Mouse (Mus musculus) heart, postnatal 0 days (tissue): ENCODE measurements at regions not wholly inside any gene's neighbourhood (a gene's known extent, or its start where the extent isn't known, plus 50 kb on each side); places are given as distances from the start of the nearest gene placed in this dataset.
A peak's percentile ranks its signal among the peaks of the same experiment; 100 is the strongest.

ENCODE experiments used
- ATAC-seq: fragments of 200-750 bp; cut with Nextera tagmentation; 2 replicates; pipeline ENCODE4 v1.8.0; 2017; ENCODE audit warnings: low read depth, moderate number of reproducible peaks, moderate library complexity; ENCODE audit not compliant: insufficient read depth
- DNase-seq: peaks from one replicate; pipeline ENCODE4 v3.0.0-alpha.2; 2016; ENCODE audit warnings: low spot score
- H3K27ac ChIP-seq: fragments of 300-500 bp; sonication (generic); 2 replicates; pipeline ENCODE4 v1.5.1; 2014; ENCODE audit warnings: low read depth, mild to moderate bottlenecking
- H3K27me3 ChIP-seq: fragments of 300-500 bp; sonication (generic); 2 replicates; pipeline ENCODE4 v1.6.1; 2014; ENCODE audit warnings: low read length, mixed read lengths; ENCODE audit not compliant: control insufficient read depth, insufficient read depth
- H3K36me3 ChIP-seq: fragments of 300-500 bp; sonication (generic); replicated peaks from 2 replicates; pipeline ENCODE4 v1.6.1; 2014; ENCODE audit warnings: low read length, mixed read lengths; ENCODE audit not compliant: control insufficient read depth, insufficient read depth
- H3K4me1 ChIP-seq: fragments of 300-500 bp; sonication (generic); 2 replicates; pipeline ENCODE4 v1.6.1; 2014; ENCODE audit warnings: antibody characterized with exemption; ENCODE audit not compliant: control insufficient read depth, insufficient read depth
- H3K4me2 ChIP-seq: fragments of 300-500 bp; sonication (generic); 2 replicates; pipeline ENCODE4 v1.6.1; 2014; ENCODE audit warnings: low read depth, mild to moderate bottlenecking, low read length, moderate library complexity
- H3K4me3 ChIP-seq: fragments of 300-500 bp; sonication (generic); 2 replicates; pipeline ENCODE4 v1.5.1; 2014; ENCODE audit warnings: low read depth, low read length
- H3K9ac ChIP-seq: fragments of 300-500 bp; sonication (generic); replicated peaks from 2 replicates; pipeline ENCODE4 v1.6.1; 2014; ENCODE audit warnings: low read depth, low read length, mixed read lengths
- H3K9me3 ChIP-seq: fragments of 300-500 bp; sonication (generic); replicated peaks from 2 replicates; pipeline ENCODE4 v1.6.1; 2016; ENCODE audit warnings: low read length; ENCODE audit not compliant: control insufficient read depth
- CTCF ChIP-seq: IDR thresholded peaks from 2 replicates; pipeline ENCODE4 v1.5.1; 2016; ENCODE audit warnings: antibody characterized with exemption, control low read depth, low read depth
- EP300 ChIP-seq: IDR thresholded peaks from 2 replicates; pipeline ENCODE4 v1.6.1; 2016; ENCODE audit warnings: antibody characterized with exemption, low read depth
- WGBS: fragments of 180-500 bp; shearing (Covaris S2); extraction: QIAGEN DNeasy Blood & Tissue Kit; methylation state at CpG from one replicate; pipeline ENCODE4 v1.1.7; 2014; 5-methylcytosine and 5-hydroxymethylcytosine counted together

DNA sequence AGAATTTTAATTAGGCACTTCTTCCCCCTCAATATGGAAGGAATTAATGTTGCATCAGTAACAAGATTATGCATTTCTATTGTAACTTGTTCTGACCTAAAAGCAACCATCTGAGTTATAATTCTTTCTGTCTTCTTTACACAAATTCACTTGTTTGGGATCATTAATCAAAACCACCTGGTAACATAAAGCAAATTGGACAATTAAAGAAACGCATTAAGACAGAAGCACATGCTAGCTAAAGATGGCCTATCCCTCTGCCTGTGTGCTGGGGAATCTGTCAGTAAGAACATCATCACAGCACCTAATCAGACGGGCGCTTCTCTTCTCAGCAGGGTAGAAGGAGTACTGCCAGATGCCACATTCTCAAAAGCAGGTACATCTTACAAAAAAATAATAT lies 553.7 kb upstream of the Map3k7 start:
- Histone ChIP-seq H3K4me1 (peaks cover 5% of the 10 kb centered on the region), H3K27me3 (no peaks in the 10 kb centered on the region), H3K4me2 (no peak overlapping the region), H3K36me3 (no peaks in the 10 kb centered on the region), H3K4me3 (no peak overlapping the region), H3K27ac (no peak overlapping the region), H3K9ac (no peak overlapping the region), H3K9me3 (no peaks in the 10 kb centered on the region)
- TF ChIP-seq EP300 (no peak), CTCF (no peak)
- DNase-seq (no peak), ATAC-seq (no peak)
- WGBS, result 77% methylated on average over 3 of the region's 3 CpGs

DNA sequence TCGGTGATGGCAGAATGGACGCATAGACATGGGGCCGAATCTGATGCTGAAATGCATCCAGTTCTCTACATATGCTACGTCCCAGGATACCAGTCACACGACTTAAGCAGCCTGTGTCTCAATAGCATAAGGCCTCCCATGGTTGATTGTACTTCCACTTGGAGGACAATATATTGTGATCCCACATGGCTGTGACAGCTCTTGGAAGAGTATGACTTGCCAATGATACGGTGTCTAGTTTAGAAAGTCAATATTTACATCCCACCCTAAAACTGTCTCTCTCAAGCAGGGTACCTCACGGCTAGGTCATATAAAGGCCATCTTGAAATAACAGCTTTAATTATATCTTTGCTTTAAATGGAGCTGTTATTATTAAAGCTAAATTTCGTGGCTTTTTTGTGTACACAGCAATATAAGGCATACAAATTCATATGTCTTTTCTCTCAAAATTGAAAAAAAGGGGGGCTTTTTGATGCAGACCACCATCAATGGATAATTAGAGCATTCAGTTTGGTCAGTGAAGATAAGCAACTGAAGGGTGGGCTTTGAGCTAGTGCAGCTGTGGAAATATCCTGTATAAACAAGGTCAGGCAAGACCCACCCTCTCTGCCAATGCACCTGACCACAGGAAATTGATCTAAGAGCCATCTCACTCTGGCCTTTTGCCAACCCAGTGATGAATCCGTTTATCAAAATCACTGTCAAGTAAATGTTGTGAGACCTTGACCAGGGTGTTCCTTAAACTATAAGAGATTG lies 551.9 kb upstream of the Map3k7 start:
- Histone ChIP-seq H3K9me3 (no peaks in the 10 kb centered on the region), H3K4me3 (no peak overlapping the region), H3K27ac (no peak overlapping the region), H3K4me1 (no peaks in the 10 kb centered on the region), H3K9ac (no peak overlapping the region), H3K27me3 (no peaks in the 10 kb centered on the region), H3K36me3 (no peaks in the 10 kb centered on the region), H3K4me2 (no peak overlapping the region)
- no peak for DNase-seq
- TF ChIP-seq EP300 (no peak), CTCF (no peak)
- 77% methylated on average over 9 of the region's 9 CpGs for WGBS
- ATAC-seq, result no peak

DNA sequence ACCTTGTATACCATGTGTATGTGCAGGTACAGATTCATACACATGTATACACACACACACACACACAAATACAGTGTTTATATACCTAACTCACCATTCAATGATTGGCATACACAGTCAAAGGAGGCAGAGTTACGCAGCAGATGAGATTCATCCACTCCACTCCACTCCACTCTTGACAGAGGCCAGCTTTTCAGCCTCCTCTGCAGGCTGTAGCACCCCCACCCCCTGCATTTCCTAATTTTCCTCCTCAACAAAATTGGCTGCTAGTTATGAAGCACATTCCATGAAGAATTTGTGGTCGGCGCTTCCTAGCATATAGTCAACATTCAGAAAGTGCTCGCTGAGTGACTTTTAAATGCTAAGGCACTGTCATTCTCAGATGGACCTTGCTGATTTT lies 546.7 kb upstream of the Map3k7 start:
- Histone ChIP-seq H3K9me3 (no peaks in the 10 kb centered on the region), H3K27ac (no peak overlapping the region), H3K4me1 (no peaks in the 10 kb centered on the region), H3K27me3 (no peaks in the 10 kb centered on the region), H3K4me3 (no peak overlapping the region), H3K36me3 (no peaks in the 10 kb centered on the region), H3K9ac (no peak overlapping the region), H3K4me2 (no peak overlapping the region)
- 81% methylated on average over 4 of the region's 4 CpGs for WGBS
- DNase-seq (no peak), ATAC-seq (no peak)
- no peak for TF ChIP-seq EP300
- TF ChIP-seq CTCF, result no peak

DNA sequence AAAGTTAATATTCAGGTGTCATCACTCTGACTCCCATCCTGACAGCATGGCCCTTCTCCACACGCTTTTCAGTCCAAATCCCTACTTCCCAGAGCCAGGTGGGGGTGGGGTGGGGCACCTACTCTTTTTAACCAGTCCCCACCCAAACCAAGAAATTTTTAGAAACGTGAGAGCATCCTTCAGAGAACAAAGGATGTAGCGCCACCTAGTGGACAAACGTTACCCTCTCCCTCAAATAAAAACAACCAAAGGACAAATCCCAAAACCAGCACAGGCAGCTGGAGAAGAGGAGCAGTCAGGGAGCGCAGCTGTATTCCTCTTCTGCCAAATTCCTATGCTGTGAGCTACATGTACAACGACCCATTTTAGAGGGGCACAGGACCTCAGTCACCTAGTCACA lies 544.7 kb upstream of the Map3k7 start:
- Histone ChIP-seq H3K4me2 (no peak overlapping the region), H3K36me3 (no peaks in the 10 kb centered on the region), H3K27me3 (no peaks in the 10 kb centered on the region), H3K27ac (no peak overlapping the region), H3K4me1 (no peaks in the 10 kb centered on the region), H3K9me3 (no peaks in the 10 kb centered on the region), H3K4me3 (no peak overlapping the region), H3K9ac (no peak overlapping the region)
- ATAC-seq, result no peak
- TF ChIP-seq EP300 (no peak), CTCF (peak; percentile 81)
- peak; percentile 61 for DNase-seq
- 8% methylated on average over 6 of the region's 6 CpGs for WGBS

DNA sequence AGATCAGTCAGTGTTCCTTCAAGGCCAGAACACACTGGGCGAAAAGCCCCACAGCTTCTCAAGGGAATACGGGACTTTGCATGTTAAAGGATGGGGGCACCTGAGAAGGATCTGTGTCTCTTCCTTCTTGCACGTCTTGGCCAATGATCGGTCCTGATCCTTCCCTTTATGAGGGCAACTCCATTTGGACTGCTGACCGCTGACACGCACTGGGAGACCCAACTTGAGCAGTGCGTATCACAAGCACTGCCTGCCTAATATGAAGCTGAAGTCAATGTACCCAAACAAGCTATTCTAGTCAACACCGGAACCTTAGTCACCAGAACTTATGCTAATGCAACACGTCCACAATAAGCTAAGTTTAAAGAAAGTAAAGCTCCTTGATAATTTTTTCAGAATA lies 543.7 kb upstream of the Map3k7 start:
- Histone ChIP-seq H3K4me1 (no peaks in the 10 kb centered on the region), H3K9ac (no peak overlapping the region), H3K27ac (no peak overlapping the region), H3K4me2 (no peak overlapping the region), H3K4me3 (no peak overlapping the region), H3K27me3 (no peaks in the 10 kb centered on the region), H3K36me3 (no peaks in the 10 kb centered on the region), H3K9me3 (no peaks in the 10 kb centered on the region)
- TF ChIP-seq EP300 (no peak), CTCF (no peak)
- DNase-seq, result no peak
- ATAC-seq, result no peak
- WGBS, result 83% methylated on average over 9 of the region's 9 CpGs

DNA sequence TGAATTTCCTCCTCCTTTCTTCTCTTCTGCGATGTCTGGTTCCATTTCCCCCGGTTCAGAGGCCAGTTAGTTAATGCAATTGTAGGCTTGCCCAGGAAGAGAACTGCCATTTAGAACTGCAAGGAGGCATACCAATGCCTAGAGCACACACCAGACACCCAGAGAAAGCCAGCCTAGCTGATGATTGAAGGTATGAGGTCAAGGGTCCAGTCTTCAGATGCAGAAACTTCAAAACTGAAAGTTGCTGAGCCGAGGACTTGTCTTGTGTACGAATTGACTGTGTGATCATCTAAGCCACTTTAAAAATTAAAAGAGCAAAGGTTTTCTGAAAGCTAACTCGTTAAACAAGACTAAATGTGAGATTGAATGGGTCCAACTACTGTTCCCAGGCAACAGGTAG lies 542.5 kb upstream of the Map3k7 start:
- TF ChIP-seq EP300 (no peak), CTCF (no peak)
- H3K4me2 ChIP-seq, result no peak overlapping the region
- whole genome bisulfite sequencing, result 81% methylated on average over 5 of the region's 5 CpGs
- no peak for DNase-seq
- H3K9ac ChIP-seq, result no peak overlapping the region
- H3K9me3 ChIP-seq, result no peaks in the 10 kb centered on the region
- H3K27ac ChIP-seq, result no peak overlapping the region
- no peaks in the 10 kb centered on the region for H3K36me3 ChIP-seq
- ATAC-seq, result no peak
- no peaks in the 10 kb centered on the region for H3K27me3 ChIP-seq
- no peak overlapping the region for H3K4me3 ChIP-seq
- no peaks in the 10 kb centered on the region for H3K4me1 ChIP-seq
